Mouse (Mus musculus) testis, adult 2 months (tissue): ENCODE data around the gene Elmsan1.

Source experiments
- CTCF ChIP-seq: fragments of 200-500 bp; IDR thresholded peaks from 2 replicates; pipeline ENCODE4 v1.5.1; 2012; ENCODE audit warnings: low read depth, mild to moderate bottlenecking, inconsistent platforms, low read length, moderate library complexity; ENCODE audit not compliant: control insufficient read depth, insufficient read depth, insufficient replicate concordance
- POLR2A ChIP-seq: fragments of 200-500 bp; IDR thresholded peaks from 2 replicates; pipeline ENCODE4 v1.6.1; 2012; ENCODE audit warnings: low read depth, mild to moderate bottlenecking, inconsistent platforms, low read length, moderate library complexity; ENCODE audit not compliant: control insufficient read depth

- TF ChIP-seq CTCF (no peak), POLR2A (no peak)
These were observed at the start of gene Elmsan1 for GRCm38 (mm10) chr12:84218289-84219120.
